Mouse (Mus musculus): ENCODE data around the gene Olfr1026. TPM values are rescaled to one million over a fixed set of nuclear protein-coding genes. Genes with fewer than 3 reads are reported as not detected.

The Olfr1026 gene
- not detected in 2 replicates for polyA plus RNA-seq (2015; fragmentation: Nextera tagmentation; extraction: Ambion mirVana)

GRCm38 (mm10) chr2:85921258-85921657 lies at the start of gene Olfr1026:
Gene Olfr1026, plus strand, starts transcription at chr2:85921558.
- no peaks in the 10 kb centered on the region for H3K4me1 ChIP-seq (replicated peaks; ENCODE audit: control insufficient read depth, insufficient read depth)
- ATAC-seq (ENCODE audit: low FRiP score, low TSS enrichment), result no peak
- H3K4me2 ChIP-seq (replicated peaks; ENCODE audit: low read depth), result no peak within 1 kb of the TSS
- no peak within 1 kb of the TSS for H3K27ac ChIP-seq (replicated peaks)
- TF ChIP-seq CTCF (IDR thresholded peaks at IDR 0.05; ENCODE audit: low read depth) (no peak), EP300 (optimal IDR thresholded peaks at IDR 0.05) (no peak)
- no peaks in the 10 kb centered on the region for H3K27me3 ChIP-seq (ENCODE audit: control insufficient read depth, insufficient read depth, low read length)
- H3K9ac ChIP-seq (ENCODE audit: low read length), result no peak within 1 kb of the TSS
- H3K4me3 ChIP-seq (ENCODE audit: low read depth, low read length), result no peak within 1 kb of the TSS
- no peaks in the 10 kb centered on the region for H3K36me3 ChIP-seq (ENCODE audit: control insufficient read depth, insufficient read depth, low read length)
- no peak for DNase-seq (ENCODE audit: low spot score)
- 81% methylated on average over 3 of the region's 3 CpGs for WGBS
- H3K9me3 ChIP-seq (ENCODE audit: control insufficient read depth, low read length), result no peaks in the 10 kb centered on the region

- TF ChIP-seq CTCF (IDR thresholded peaks at IDR 0.05; ENCODE audit: low read depth) (no peak), EP300 (optimal IDR thresholded peaks at IDR 0.05) (no peak)
- Histone ChIP-seq H3K4me3 (ENCODE audit: low read depth, low read length) (no peak within 1 kb of the TSS), H3K4me1 (replicated peaks; ENCODE audit: control insufficient read depth, insufficient read depth) (no peaks in the 10 kb centered on the region), H3K9ac (ENCODE audit: low read length) (no peak within 1 kb of the TSS), H3K27me3 (ENCODE audit: control insufficient read depth, insufficient read depth, low read length) (no peaks in the 10 kb centered on the region), H3K4me2 (replicated peaks; ENCODE audit: low read depth) (no peak within 1 kb of the TSS), H3K9me3 (ENCODE audit: control insufficient read depth, low read length) (no peaks in the 10 kb centered on the region), H3K36me3 (ENCODE audit: control insufficient read depth, insufficient read depth, low read length) (no peaks in the 10 kb centered on the region), H3K27ac (replicated peaks) (no peak within 1 kb of the TSS)
- ATAC-seq (ENCODE audit: low FRiP score, low TSS enrichment), result no peak
- WGBS, result 62% methylated on average over 2 of the region's 2 CpGs
- no peak for DNase-seq (ENCODE audit: low spot score)
Measured at GRCm38 (mm10) chr2:85885340-85885739, 36.0 kb upstream of the Olfr1026 start, which contains the start of gene Olfr1023. Gene Olfr1023, plus strand, starts transcription at chr2:85885640.

- no peaks in the 10 kb centered on the region for H3K27me3 ChIP-seq (ENCODE audit: control insufficient read depth, insufficient read depth, low read length)
- no peak within 1 kb of the TSS for H3K4me3 ChIP-seq (ENCODE audit: low read depth, low read length)
- H3K4me1 ChIP-seq (replicated peaks; ENCODE audit: control insufficient read depth, insufficient read depth), result no peaks in the 10 kb centered on the region
- no peaks in the 10 kb centered on the region for H3K36me3 ChIP-seq (ENCODE audit: control insufficient read depth, insufficient read depth, low read length)
- TF ChIP-seq CTCF (IDR thresholded peaks at IDR 0.05; ENCODE audit: low read depth) (no peak), EP300 (optimal IDR thresholded peaks at IDR 0.05) (no peak)
- 80% methylated on average over 3 of the region's 3 CpGs for WGBS
- H3K27ac ChIP-seq (replicated peaks), result no peak within 1 kb of the TSS
- H3K4me2 ChIP-seq (replicated peaks; ENCODE audit: low read depth), result no peak within 1 kb of the TSS
- no peaks in the 10 kb centered on the region for H3K9me3 ChIP-seq (ENCODE audit: control insufficient read depth, low read length)
- no peak within 1 kb of the TSS for H3K9ac ChIP-seq (ENCODE audit: low read length)
- DNase-seq (ENCODE audit: low spot score), result no peak
- ATAC-seq (ENCODE audit: low FRiP score, low TSS enrichment), result no peak
Measured at GRCm38 (mm10) chr2:85904952-85905351, 16.4 kb upstream of the Olfr1026 start, which contains the start of gene Olfr1024. Gene Olfr1024, minus strand, starts transcription at chr2:85905052.

DNA sequence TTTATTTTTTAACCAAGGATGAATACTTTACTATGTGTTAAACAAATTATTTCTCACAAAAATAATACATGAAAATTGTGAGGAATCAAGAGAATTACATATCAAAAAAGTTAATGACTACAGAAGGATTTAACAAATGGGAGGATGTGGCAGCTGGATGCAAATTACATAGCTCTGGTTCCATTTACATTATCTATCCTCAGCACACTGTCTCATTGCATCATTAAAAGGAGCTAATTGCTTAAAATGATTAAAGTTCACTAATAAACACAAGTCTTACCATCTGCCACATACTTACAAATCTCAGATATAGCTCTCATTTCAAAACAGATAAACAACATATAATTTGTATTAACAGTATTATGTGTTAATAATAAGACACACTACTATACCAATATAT lies 8.2 kb upstream of the Olfr1026 start:
- no peak overlapping the region for H3K4me3 ChIP-seq (ENCODE audit: low read depth, low read length)
- H3K36me3 ChIP-seq (ENCODE audit: control insufficient read depth, insufficient read depth, low read length), result no peaks in the 10 kb centered on the region
- H3K4me2 ChIP-seq (replicated peaks; ENCODE audit: low read depth), result no peak overlapping the region
- H3K4me1 ChIP-seq (replicated peaks; ENCODE audit: control insufficient read depth, insufficient read depth), result no peaks in the 10 kb centered on the region
- no peak for ATAC-seq (ENCODE audit: low FRiP score, low TSS enrichment)
- DNase-seq (ENCODE audit: low spot score), result no peak
- H3K9ac ChIP-seq (ENCODE audit: low read length), result no peak overlapping the region
- TF ChIP-seq EP300 (optimal IDR thresholded peaks at IDR 0.05) (no peak), CTCF (IDR thresholded peaks at IDR 0.05; ENCODE audit: low read depth) (no peak)
- H3K9me3 ChIP-seq (ENCODE audit: control insufficient read depth, low read length), result no peaks in the 10 kb centered on the region
- H3K27me3 ChIP-seq (ENCODE audit: control insufficient read depth, insufficient read depth, low read length), result no peaks in the 10 kb centered on the region
- H3K27ac ChIP-seq (replicated peaks), result no peak overlapping the region

- no peaks in the 10 kb centered on the region for H3K27me3 ChIP-seq (ENCODE audit: control insufficient read depth, insufficient read depth, low read length)
- H3K9ac ChIP-seq (ENCODE audit: low read length), result no peak within 1 kb of the TSS
- H3K36me3 ChIP-seq (ENCODE audit: control insufficient read depth, insufficient read depth, low read length), result no peaks in the 10 kb centered on the region
- no peak within 1 kb of the TSS for H3K4me2 ChIP-seq (replicated peaks; ENCODE audit: low read depth)
- no peak for DNase-seq (ENCODE audit: low spot score)
- H3K27ac ChIP-seq (replicated peaks), result no peak within 1 kb of the TSS
- WGBS, result 65% methylated on average over 1 of the region's 1 CpGs
- no peaks in the 10 kb centered on the region for H3K9me3 ChIP-seq (ENCODE audit: control insufficient read depth, low read length)
- no peaks in the 10 kb centered on the region for H3K4me1 ChIP-seq (replicated peaks; ENCODE audit: control insufficient read depth, insufficient read depth)
- no peak within 1 kb of the TSS for H3K4me3 ChIP-seq (ENCODE audit: low read depth, low read length)
- ATAC-seq (ENCODE audit: low FRiP score, low TSS enrichment), result no peak
- TF ChIP-seq EP300 (optimal IDR thresholded peaks at IDR 0.05) (no peak), CTCF (IDR thresholded peaks at IDR 0.05; ENCODE audit: low read depth) (no peak)
Measured at GRCm38 (mm10) chr2:85914893-85915292, 6.5 kb upstream of the Olfr1026 start, which contains the start of gene Olfr1025-ps1. Gene Olfr1025-ps1, plus strand, starts transcription at chr2:85915193.

DNA sequence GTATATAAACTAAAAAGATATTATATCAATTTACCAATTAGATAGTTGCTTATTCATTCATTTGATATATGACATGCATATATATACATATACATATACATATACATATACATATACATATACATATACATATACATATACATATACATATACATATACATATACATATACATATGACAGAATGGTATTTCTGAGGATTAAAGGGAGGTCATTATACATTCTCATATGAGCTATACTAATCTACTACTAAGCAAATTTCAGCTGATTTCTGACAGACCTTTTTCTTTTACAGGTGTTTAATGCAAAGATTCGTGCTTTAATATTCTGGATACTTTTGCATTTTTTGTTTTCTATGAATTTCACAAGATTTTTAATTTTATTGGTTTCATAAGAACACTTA lies 28.8 kb downstream of the Olfr1026 start, which contains the start of gene Olfr1028:
Gene Olfr1028 (plus strand): TSS at position 301 of the 400 bp plus-strand sequence.
- H3K9me3 ChIP-seq (ENCODE audit: control insufficient read depth, low read length), result no peaks in the 10 kb centered on the region
- TF ChIP-seq CTCF (IDR thresholded peaks at IDR 0.05; ENCODE audit: low read depth), result no peak
- no peak for TF ChIP-seq EP300 (optimal IDR thresholded peaks at IDR 0.05)
- no peak for ATAC-seq (ENCODE audit: low FRiP score, low TSS enrichment)
- H3K4me2 ChIP-seq (replicated peaks; ENCODE audit: low read depth), result no peak within 1 kb of the TSS
- no peak within 1 kb of the TSS for H3K27ac ChIP-seq (replicated peaks)
- H3K4me1 ChIP-seq (replicated peaks; ENCODE audit: control insufficient read depth, insufficient read depth), result no peaks in the 10 kb centered on the region
- H3K9ac ChIP-seq (ENCODE audit: low read length), result no peak within 1 kb of the TSS
- WGBS, result 76% methylated on average over 1 of the region's 1 CpGs
- no peak within 1 kb of the TSS for H3K4me3 ChIP-seq (ENCODE audit: low read depth, low read length)
- H3K36me3 ChIP-seq (ENCODE audit: control insufficient read depth, insufficient read depth, low read length), result no peaks in the 10 kb centered on the region
- H3K27me3 ChIP-seq (ENCODE audit: control insufficient read depth, insufficient read depth, low read length), result no peaks in the 10 kb centered on the region
- no peak for DNase-seq (ENCODE audit: low spot score)
